Mouse (Mus musculus) gastrocnemius, adult 2 months (tissue): ENCODE measurements around the gene Rab12. TPM values are rescaled to one million over a fixed set of nuclear protein-coding genes. Genes with fewer than 3 reads are reported as not detected.

Experiments used
- DNase-seq: peaks from one replicate; pipeline ENCODE4 v3.0.0; 2022
- H3K27ac ChIP-seq: fragments of 200-600 bp; 2 replicates; pipeline ENCODE4 v1.8.1; 2022; ENCODE audit warnings: mild to moderate bottlenecking
- H3K4me3 ChIP-seq: fragments of 200-600 bp; 2 replicates; pipeline ENCODE4 v1.8.1; 2022; ENCODE audit warnings: mild to moderate bottlenecking, moderate library complexity
- CTCF ChIP-seq: fragments of 200-600 bp; IDR thresholded peaks from 2 replicates; pipeline ENCODE4 v1.8.1; 2022; ENCODE audit warnings: antibody characterized with exemption, mild to moderate bottlenecking, moderate library complexity
- intact Hi-C: fragments of 180-260 bp; cut with DNase I; formaldehyde crosslinking; loops from one replicate; pipeline ENCODE4 v1.15.1; 2025
- total RNA-seq, 2 experiments: library from RNA; stranded (reverse); gene quantifications; 2 replicates each; pipeline ENCODE4 v1.2.3; 2021

The Rab12 gene
- total RNA-seq, 2 experiments from 2014 or later, result 189 to 260 TPM

DNA sequence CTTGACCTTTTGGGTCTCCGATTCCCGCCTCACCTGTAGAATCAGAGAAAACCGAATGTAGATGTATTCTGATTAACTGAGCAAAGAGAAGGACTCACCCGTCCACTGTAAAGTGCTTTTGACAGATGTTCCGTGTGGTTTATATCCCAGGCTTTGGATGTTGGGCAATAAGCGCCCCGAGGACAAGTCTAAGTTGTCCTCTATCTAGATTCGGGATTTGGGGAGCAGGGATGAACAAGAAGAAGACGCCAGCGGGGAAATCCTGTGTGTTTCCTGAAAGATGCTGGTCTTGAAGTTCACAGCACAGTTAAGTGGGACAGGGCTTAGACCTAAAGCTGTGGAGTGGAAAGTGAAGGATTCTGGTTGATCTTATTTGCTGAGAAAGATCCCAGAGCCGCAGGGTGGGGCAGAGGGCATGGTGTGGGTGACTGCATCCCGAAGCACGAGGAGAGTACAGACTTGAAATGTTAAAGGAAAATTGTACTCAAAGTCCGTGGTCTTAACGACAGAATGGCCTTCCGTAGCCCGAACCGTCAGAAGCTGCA is 68.9 kb downstream of the Rab12 start:
- Histone ChIP-seq H3K27ac (peak overlapping the region; percentile 91), H3K4me3 (peak overlapping the region; percentile 95)
- DNase-seq, result no peak
- intact Hi-C loops, result no loop called here
- TF ChIP-seq CTCF, result no peak

- intact Hi-C loops, result loop anchor here (5.0 kb wide), 1 partner anchor 97 kb away; no protein-coding TSS in a partner anchor
- Histone ChIP-seq H3K4me3 (peak within 1 kb of the TSS; percentile 95), H3K27ac (peak within 1 kb of the TSS; percentile 91)
- no peak; the same call in 1 of the 2 replicates for TF ChIP-seq CTCF
- DNase-seq, result peak; percentile 86
Observed at GRCm38 (mm10) chr17:66449460-66450341, 69.8 kb downstream of the Rab12 start, which contains the start of gene Mtcl1. Mtcl1 (minus strand) TSS chr17:66449750.

GRCm38 (mm10) chr17:66448421-66449405 is 70.8 kb downstream of the Rab12 start:
- DNase-seq, result peak; percentile 72
- Histone ChIP-seq H3K4me3 (peak overlapping the region; percentile 95), H3K27ac (peak overlapping the region; percentile 91)
- intact Hi-C loops, result loop anchor here (5.0 kb wide), 1 partner anchor 96 kb away; no protein-coding TSS in a partner anchor
- peak; percentile 58 for TF ChIP-seq CTCF

DNA sequence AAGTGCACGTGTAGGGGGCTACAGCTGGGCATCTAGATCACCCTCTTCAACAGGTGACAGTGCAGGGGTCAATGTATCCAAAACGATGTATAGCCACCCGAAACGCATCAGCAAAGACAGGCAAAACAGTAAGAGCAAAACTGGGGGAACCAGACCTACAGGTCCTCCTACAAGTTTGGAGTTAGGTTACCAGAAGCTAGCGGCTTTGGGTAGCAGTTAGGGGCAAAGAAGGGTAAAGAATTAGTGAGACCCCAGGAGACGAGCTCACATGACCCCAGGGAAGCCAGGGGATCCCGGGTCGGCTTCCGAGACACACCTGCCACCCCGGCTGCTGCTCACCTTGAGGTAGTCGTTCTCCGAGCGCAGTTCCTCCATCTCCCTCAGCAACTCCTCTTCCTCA is 71.6 kb downstream of the Rab12 start:
- H3K4me3 ChIP-seq, result peak overlapping the region; percentile 95
- H3K27ac ChIP-seq, result peak overlapping the region; percentile 91
- DNase-seq, result no peak
- intact Hi-C loops, result loop anchor here (5.0 kb wide), 1 partner anchor 96 kb away; no protein-coding TSS in a partner anchor
- TF ChIP-seq CTCF, result no peak

DNA sequence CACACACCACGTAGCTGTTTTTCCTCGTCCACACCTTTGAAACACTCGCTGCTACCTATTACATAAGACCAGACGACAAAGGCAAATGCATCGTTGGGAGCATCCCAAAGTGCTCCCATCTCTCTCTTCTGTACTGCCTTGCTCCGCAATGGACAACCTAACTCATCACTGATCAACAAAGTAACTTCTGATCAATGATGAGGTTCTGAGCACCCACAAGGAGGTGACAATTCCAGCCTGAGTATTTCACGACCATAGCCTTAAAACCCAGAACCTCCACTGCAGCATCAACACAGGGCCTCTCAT is 72.6 kb downstream of the Rab12 start:
- DNase-seq, result no peak
- no peak overlapping the region for H3K27ac ChIP-seq
- peak overlapping the region; percentile 15; the same call in 1 of the 2 replicates for H3K4me3 ChIP-seq
- TF ChIP-seq CTCF, result no peak
- intact Hi-C loops, result loop anchor here (5.0 kb wide), 1 partner anchor 95 kb away; no protein-coding TSS in a partner anchor

GRCm38 (mm10) chr17:66446196-66447006 is 73.1 kb downstream of the Rab12 start:
- H3K4me3 ChIP-seq, result peak overlapping the region; percentile 2; the same call in 1 of the 2 replicates
- DNase-seq, result no peak
- TF ChIP-seq CTCF, result no peak
- no peak overlapping the region for H3K27ac ChIP-seq
- intact Hi-C loops, result loop anchor here (5.0 kb wide), 1 partner anchor 94 kb away; no protein-coding TSS in a partner anchor

Other genes starting within 250 kb of the Rab12 start
- 1 to 10 TPM; 5.5 to 8.4 TPM for gene Mtcl1, start 70.0 kb downstream of the Rab12 start, total RNA-seq
- 1 to 10 TPM in 1 of 2 experiments, not detected in 1; 2.4 TPM for gene Themis3, start 74.9 kb upstream of the Rab12 start, total RNA-seq